Comparison of ENCODE assay signal across 15 mouse cellular contexts in genomic region chr16:85749335-85749734, GRCm38 (mm10). TPM values are rescaled to one million over a fixed set of nuclear protein-coding genes. Genes with fewer than 3 reads are reported as not detected.
DNase-seq lines count a peak whose midpoint lies in the region; ATAC-seq and TF ChIP-seq lines count a peak whose summit lies in the region.
"Had no signal": no experiment of that assay in that cellular context is flagged by ENCODE, and none has a peak within 500 bp of the region (broad histone marks: within the 10 kb centered on the region; RNA-seq: fewer than 3 reads in every experiment).

No protein-coding gene starts in this region.

- no peak for TF ChIP-seq CTCF in forebrain, postnatal 0 days (IDR thresholded peaks at IDR 0.05; ENCODE audit: low read depth)

- no peak overlapping the region for H3K9ac ChIP-seq in hindbrain, embryonic 15.5 days
- no peak overlapping the region for H3K9ac ChIP-seq in hindbrain, embryonic 13.5 days
- H3K9ac ChIP-seq in heart, embryonic 15.5 days = no peak overlapping the region
- no peak overlapping the region for H3K9ac ChIP-seq in forebrain, postnatal 0 days
- H3K9ac ChIP-seq: forebrain, embryonic 12.5 days; limb, embryonic 12.5 days; liver, postnatal 0 days; neural tube, embryonic 15.5 days had no signal

- H3K4me2 ChIP-seq in hindbrain, embryonic 15.5 days = no peak overlapping the region
- H3K4me2 ChIP-seq in hindbrain, embryonic 13.5 days = no peak overlapping the region
- no peak overlapping the region for H3K4me2 ChIP-seq in heart, embryonic 15.5 days
- no peak overlapping the region for H3K4me2 ChIP-seq in forebrain, postnatal 0 days (ENCODE audit: low read depth)
- H3K4me2 ChIP-seq: forebrain, embryonic 12.5 days; limb, embryonic 12.5 days; neural tube, embryonic 15.5 days had no signal

- no peaks in the 10 kb centered on the region for H3K36me3 ChIP-seq in hindbrain, embryonic 15.5 days
- no peaks in the 10 kb centered on the region for H3K36me3 ChIP-seq in hindbrain, embryonic 13.5 days
- H3K36me3 ChIP-seq in heart, embryonic 15.5 days = no peaks in the 10 kb centered on the region
- H3K36me3 ChIP-seq in forebrain, postnatal 0 days (ENCODE audit: insufficient read depth) = no peaks in the 10 kb centered on the region
- H3K36me3 ChIP-seq: forebrain, embryonic 12.5 days; limb, embryonic 12.5 days; neural tube, embryonic 15.5 days had no signal

- 71% methylated on average over 6 of the region's 6 CpGs for WGBS in hindbrain, embryonic 15.5 days
- WGBS in hindbrain, embryonic 13.5 days = 80% methylated on average over 6 of the region's 6 CpGs
- WGBS in heart, embryonic 15.5 days = 29% methylated on average over 6 of the region's 6 CpGs
- 51% methylated on average over 6 of the region's 6 CpGs for WGBS in forebrain, postnatal 0 days

- H3K27me3 ChIP-seq in hindbrain, embryonic 15.5 days = no peaks in the 10 kb centered on the region
- H3K27me3 ChIP-seq in hindbrain, embryonic 13.5 days = no peaks in the 10 kb centered on the region
- H3K27me3 ChIP-seq in heart, embryonic 15.5 days = no peaks in the 10 kb centered on the region
- H3K27me3 ChIP-seq in forebrain, postnatal 0 days (ENCODE audit: insufficient read depth, low read length) = no peaks in the 10 kb centered on the region
- H3K27me3 ChIP-seq: forebrain, embryonic 12.5 days; limb, embryonic 12.5 days; neural tube, embryonic 15.5 days had no signal

- peak; percentile 78 for DNase-seq in lung, postnatal 10 days
- no peak for DNase-seq in spleen, postnatal 14 days (ENCODE audit: low spot score in 2 of 2)
- no peak for DNase-seq in kidney, adult 8-10 months
- DNase-seq in forebrain, postnatal 0 days = no peak
- DNase-seq: cerebellum, adult 9-11 months; liver, postnatal 0 days had no signal

- 0 out of 2 replicates have a peak, but pooled peaks have one; percentile 29 for ATAC-seq in hindbrain, embryonic 15.5 days (ENCODE audit: low FRiP score, low read depth)
- ATAC-seq in hindbrain, embryonic 13.5 days (ENCODE audit: low FRiP score) = no peak
- ATAC-seq in heart, embryonic 15.5 days (replicated peaks; ENCODE audit: insufficient number of reproducible peaks, insufficient read depth, low FRiP score, low read depth) = peak; percentile 52; the same call in 1 of the 2 replicates
- ATAC-seq in forebrain, postnatal 0 days = no peak
- ATAC-seq: liver, postnatal 0 days had no signal

- H3K4me1 ChIP-seq in hindbrain, embryonic 15.5 days (replicated peaks) = 0 out of 2 replicates have a peak, but pooled peaks cover 8% of the 10 kb centered on the region
- no peaks in the 10 kb centered on the region for H3K4me1 ChIP-seq in hindbrain, embryonic 13.5 days (replicated peaks)
- H3K4me1 ChIP-seq in brown adipose tissue, adult 24 weeks (ENCODE audit: control insufficient read depth, insufficient read depth, insufficient read length, low read length) = peaks cover 4% of the 10 kb centered on the region; the same call in 1 of the 2 replicates
- H3K4me1 ChIP-seq in heart, embryonic 15.5 days (replicated peaks) = peaks cover 30% of the 10 kb centered on the region
- H3K4me1 ChIP-seq in forebrain, postnatal 0 days (ENCODE audit: insufficient read depth) = no peaks in the 10 kb centered on the region
- H3K4me1 ChIP-seq: forebrain, embryonic 12.5 days; limb, embryonic 12.5 days had no signal

- no peak overlapping the region for H3K4me3 ChIP-seq in hindbrain, embryonic 15.5 days
- no peak overlapping the region for H3K4me3 ChIP-seq in hindbrain, embryonic 13.5 days
- no peak overlapping the region for H3K4me3 ChIP-seq in brown adipose tissue, adult 24 weeks (ENCODE audit: insufficient read depth, low read depth, low read length)
- no peak overlapping the region for H3K4me3 ChIP-seq in heart, embryonic 15.5 days
- H3K4me3 ChIP-seq in forebrain, postnatal 0 days (ENCODE audit: low read depth, low read length) = no peak overlapping the region
- H3K4me3 ChIP-seq: forebrain, embryonic 12.5 days; limb, embryonic 12.5 days; neural tube, embryonic 15.5 days had no signal

- no peak overlapping the region for H3K27ac ChIP-seq in hindbrain, embryonic 15.5 days (replicated peaks)
- no peak overlapping the region for H3K27ac ChIP-seq in hindbrain, embryonic 13.5 days
- peak overlapping the region; percentile 45; the same call in 1 of the 2 replicates for H3K27ac ChIP-seq in brown adipose tissue, adult 24 weeks (replicated peaks; ENCODE audit: low read depth, low read length)
- H3K27ac ChIP-seq in heart, embryonic 15.5 days = peak overlapping the region; percentile 74
- H3K27ac ChIP-seq in forebrain, postnatal 0 days (ENCODE audit: low read depth, low read length) = no peak overlapping the region
- H3K27ac ChIP-seq: forebrain, embryonic 12.5 days; kidney, postnatal 0 days; limb, embryonic 12.5 days; neural tube, embryonic 15.5 days; stomach, postnatal 0 days had no signal

- H3K9me3 ChIP-seq in hindbrain, embryonic 15.5 days = no peaks in the 10 kb centered on the region
- H3K9me3 ChIP-seq in hindbrain, embryonic 13.5 days = no peaks in the 10 kb centered on the region
- no peaks in the 10 kb centered on the region for H3K9me3 ChIP-seq in heart, embryonic 15.5 days (replicated peaks)
- H3K9me3 ChIP-seq in forebrain, postnatal 0 days (ENCODE audit: low read length) = no peaks in the 10 kb centered on the region
- H3K9me3 ChIP-seq: forebrain, embryonic 12.5 days; limb, embryonic 12.5 days; neural tube, embryonic 15.5 days had no signal

RNA-seq across cellular contexts. Expression of gene Adamts1, which starts 53.6 kb away (rescaled TPM):
- 11.4 and 13.9 TPM in 2 replicates for polyA plus RNA-seq in hindbrain, embryonic 15.5 days (2015; fragmentation: Nextera tagmentation; extraction: Ambion mirVana)
- polyA plus RNA-seq in hindbrain, embryonic 13.5 days (2015; fragmentation: Nextera tagmentation; extraction: Ambion mirVana) = 10.2 and 14.8 TPM in 2 replicates
- polyA plus RNA-seq in brown adipose tissue, adult 24 weeks (2012; ENCODE audit: insufficient read depth, insufficient read length, missing spikeins) = 8.4 and 9.3 TPM in 2 replicates
- 40.2 and 50.6 TPM in 2 replicates for polyA plus RNA-seq in heart, embryonic 15.5 days (2015; fragmentation: Nextera tagmentation; extraction: Ambion mirVana)
- 12.5 and 13.8 TPM in 2 replicates for total RNA-seq in forebrain, postnatal 0 days (2014; rRNA removed)
- 3.7 and 5.1 TPM in 2 replicates for polyA plus RNA-seq in forebrain, postnatal 0 days (2015; fragmentation: Nextera tagmentation; extraction: Ambion mirVana)

Comparison
In these comparisons a context has a peak if more than half of its experiments do, and no peak if none do; other contexts are left out.
1. ATAC-seq: peak in hindbrain, embryonic 15.5 days (single experiment) and heart, embryonic 15.5 days (single experiment); none in hindbrain, embryonic 13.5 days (single experiment) and forebrain, postnatal 0 days (single experiment).
2. H3K27ac ChIP-seq: peak in brown adipose tissue, adult 24 weeks (single experiment) and heart, embryonic 15.5 days (single experiment); none in hindbrain, embryonic 15.5 days (single experiment), hindbrain, embryonic 13.5 days (single experiment) and forebrain, postnatal 0 days (single experiment).